Mouse (Mus musculus) megakaryocyte, adult 5-6 weeks (primary cell): Measurements from ENCODE around the gene Phlpp1. TPM values are rescaled to one million over a fixed set of nuclear protein-coding genes. Genes with fewer than 3 reads are reported as not detected.

ENCODE experiments used
- total RNA-seq, 2 experiments: library from RNA; stranded (forward) in 1 of 2; stranded (reverse) in 1 of 2; fragments of 153-499, 151-499 nt in 1 of 2; fragments of 221-1000, 200-1000 nt in 1 of 2; gene quantifications; 2 replicates each; pipeline versions ENCODE4 v1.2.3 to v1.2.4; 2015 to 2017

The Phlpp1 gene
- total RNA-seq, 2 experiments from 2014 or later, result 2.6 to 3.8 TPM

Other genes starting within 250 kb of the Phlpp1 start
- 24.7 and 25.8 TPM in 2 replicates for gene Zcchc2, start 181.3 kb upstream of the Phlpp1 start, total RNA-seq (2015)
- gene Zcchc2, start 181.3 kb upstream of the Phlpp1 start, total RNA-seq (2017), result 19.1 TPM in 2 replicates